Mouse (Mus musculus) liver, adult 2 months (tissue): ENCODE measurements around the gene Gm21719. TPM values are rescaled to one million over a fixed set of nuclear protein-coding genes. Genes with fewer than 3 reads are reported as not detected.
"Not testable (repeated sequence)": the region's sequence is repeated elsewhere in the genome, so short reads cannot be mapped to it uniquely, and the experiment has no call there.

Experiments used
- DNase-seq: peaks from one replicate; pipeline ENCODE4 v3.0.0-alpha.2; 2011; ENCODE audit warnings: low read depth, low spot score; ENCODE audit errors: extremely low read depth
- H3K27ac ChIP-seq: fragments of 200-500 bp; replicated peaks from 2 replicates; pipeline ENCODE4 v1.5.1; 2012; ENCODE audit warnings: low read depth, mild to moderate bottlenecking, control low read depth, inconsistent platforms, low read length; ENCODE audit not compliant: insufficient read depth
- H3K27me3 ChIP-seq: fragments of 200-500 bp; 2 replicates; pipeline ENCODE4 v1.6.1; 2012; ENCODE audit warnings: mild to moderate bottlenecking, moderate library complexity, low read length, inconsistent platforms; ENCODE audit not compliant: control insufficient read depth, insufficient read depth
- H3K36me3 ChIP-seq: fragments of 200-500 bp; 2 replicates; pipeline ENCODE4 v1.6.1; 2012; ENCODE audit warnings: low read length, inconsistent platforms; ENCODE audit not compliant: control insufficient read depth, insufficient read depth
- H3K4me1 ChIP-seq: fragments of 200-500 bp; 2 replicates; pipeline ENCODE4 v1.6.1; 2011; ENCODE audit warnings: low read length; ENCODE audit not compliant: control insufficient read depth, insufficient read depth
- H3K4me3 ChIP-seq: fragments of 200-500 bp; 2 replicates; pipeline ENCODE4 v1.5.1; 2011; ENCODE audit warnings: low read depth, mild to moderate bottlenecking, control low read depth, low read length, moderate library complexity; ENCODE audit not compliant: insufficient read depth
- H3K79me2 ChIP-seq: fragments of 200-500 bp; 2 replicates; pipeline ENCODE4 v1.6.1; 2012; ENCODE audit warnings: inconsistent platforms, mild to moderate bottlenecking, low read length, moderate library complexity; ENCODE audit not compliant: control insufficient read depth, insufficient read depth
- H3K9ac ChIP-seq: fragments of 200-500 bp; 2 replicates; pipeline ENCODE4 v1.6.1; 2012; ENCODE audit warnings: low read depth, mild to moderate bottlenecking, control low read depth, inconsistent platforms, low read length
- WGBS: fragments of 180-500 bp; shearing (Covaris S2); methylation state at CpG from one replicate; pipeline ENCODE4 v1.1.7; 2018; 5-methylcytosine and 5-hydroxymethylcytosine counted together
- polyA plus RNA-seq: library from polyadenylated mRNA; depleted of rRNA; stranded (reverse); fragments of >200 nt; gene quantifications from 2 replicates; pipeline ENCODE4 v1.2.3, GENCODE M21; 2012; rRNA removed
- total RNA-seq: library from RNA; depleted of rRNA; stranded (reverse); fragments of >200 nt; gene quantifications from 2 replicates; pipeline ENCODE4 v1.2.3, GENCODE M21; 2014; rRNA removed

The Gm21719 gene
- not detected in 2 replicates for total RNA-seq
- polyA plus RNA-seq, result not detected in 2 replicates

GRCm38 (mm10) chrY:6682772-6683171 lies at the start of gene Gm21719:
TSS of gene Gm21719 (minus strand) at chrY:6682872.
- not testable (repeated sequence) for H3K27ac ChIP-seq, DNase-seq, H3K79me2 ChIP-seq, H3K9ac ChIP-seq, H3K27me3 ChIP-seq, H3K4me3 ChIP-seq, H3K36me3 ChIP-seq, H3K4me1 ChIP-seq
- WGBS, result 64% methylated on average over 1 of the region's 1 CpGs

Other genes with a start within 250 kb of the Gm21719 start
- not detected in 2 replicates for gene Gm28919, start 99.3 kb downstream of the Gm21719 start, total RNA-seq
- not detected in 2 replicates for gene Gm28919, start 99.3 kb downstream of the Gm21719 start, polyA plus RNA-seq
- not detected in 2 replicates for gene Gm20830, start 235.4 kb upstream of the Gm21719 start, total RNA-seq
- gene Gm20830, start 235.4 kb upstream of the Gm21719 start, polyA plus RNA-seq, result not detected in 2 replicates